Mouse (Mus musculus): ENCODE data around the gene Prr15l. TPM values are rescaled to one million over a fixed set of nuclear protein-coding genes. Genes with fewer than 3 reads are reported as not detected.

Prr15l gene
- 12.4 and 13.8 TPM in 2 replicates for polyA plus RNA-seq (2015; fragmentation: Nextera tagmentation; extraction: Ambion mirVana)

GRCm38 (mm10) chr11:96928088-96928487 is at the start of gene Prr15l:
Prr15l (plus strand) TSS chr11:96928104.

GRCm38 (mm10) chr11:96916044-96916884 is 11.6 kb upstream of the Prr15l start, which contains the start of gene Cdk5rap3:
Cdk5rap3 (minus strand) TSS chr11:96916496.

GRCm38 (mm10) chr11:96943746-96944304 is 15.9 kb downstream of the Prr15l start, which contains the start of gene Pnpo:
Pnpo (minus strand) TSS chr11:96943986.

GRCm38 (mm10) chr11:96982859-96983258 is 55.0 kb downstream of the Prr15l start, which contains the start of gene Sp2:
Sp2 (minus strand) TSS chr11:96982959.

Other genes with a start within 250 kb of the Prr15l start
- gene Snx11, start 150.5 kb upstream of the Prr15l start, polyA plus RNA-seq (2015; fragmentation: Nextera tagmentation; extraction: Ambion mirVana) = 12.3 and 13.6 TPM in 2 replicates
- gene Cbx1, start 139.0 kb upstream of the Prr15l start, polyA plus RNA-seq (2015; fragmentation: Nextera tagmentation; extraction: Ambion mirVana) = 35.2 and 38.8 TPM in 2 replicates
- 37.7 and 42.1 TPM in 2 replicates for gene Nfe2l1, start 98.1 kb upstream of the Prr15l start, polyA plus RNA-seq (2015; fragmentation: Nextera tagmentation; extraction: Ambion mirVana)
- 170 and 202 TPM in 2 replicates for gene Copz2, start 78.2 kb upstream of the Prr15l start, polyA plus RNA-seq (2015; fragmentation: Nextera tagmentation; extraction: Ambion mirVana)
- 54.1 and 55.3 TPM in 2 replicates for gene Cdk5rap3, start 11.6 kb upstream of the Prr15l start, polyA plus RNA-seq (2015; fragmentation: Nextera tagmentation; extraction: Ambion mirVana)
- 21.8 and 25.7 TPM in 2 replicates for gene Pnpo, start 15.9 kb downstream of the Prr15l start, polyA plus RNA-seq (2015; fragmentation: Nextera tagmentation; extraction: Ambion mirVana)
- 8.4 and 9.4 TPM in 2 replicates for gene Sp2, start 54.9 kb downstream of the Prr15l start, polyA plus RNA-seq (2015; fragmentation: Nextera tagmentation; extraction: Ambion mirVana)
- 11.5 and 15.0 TPM in 2 replicates for gene Sp6, start 85.3 kb downstream of the Prr15l start, polyA plus RNA-seq (2015; fragmentation: Nextera tagmentation; extraction: Ambion mirVana)
- 7.0 and 7.7 TPM in 2 replicates for gene Scrn2, start 101.8 kb downstream of the Prr15l start, polyA plus RNA-seq (2015; fragmentation: Nextera tagmentation; extraction: Ambion mirVana)
- gene Lrrc46, start 113.3 kb downstream of the Prr15l start, polyA plus RNA-seq (2015; fragmentation: Nextera tagmentation; extraction: Ambion mirVana) = 0.42 and 0.55 TPM in 2 replicates
- gene Mrpl10, start 113.5 kb downstream of the Prr15l start, polyA plus RNA-seq (2015; fragmentation: Nextera tagmentation; extraction: Ambion mirVana) = 50.8 and 57.9 TPM in 2 replicates
- gene Osbpl7, start 122.5 kb downstream of the Prr15l start, polyA plus RNA-seq (2015; fragmentation: Nextera tagmentation; extraction: Ambion mirVana) = 4.0 and 4.2 TPM in 2 replicates
- gene Tbx21, start 187.2 kb downstream of the Prr15l start, polyA plus RNA-seq (2015; fragmentation: Nextera tagmentation; extraction: Ambion mirVana) = not detected in 2 replicates
- 4.1 and 6.0 TPM in 2 replicates for gene Tbkbp1, start 223.4 kb downstream of the Prr15l start, polyA plus RNA-seq (2015; fragmentation: Nextera tagmentation; extraction: Ambion mirVana)